Mouse (Mus musculus) erythroblast, adult 5-6 weeks (primary cell): ENCODE measurements at regions not wholly inside any gene's neighbourhood (a gene's known extent, or its start where the extent isn't known, plus 50 kb on each side); places are given as distances from the start of the nearest gene placed in this dataset.

Source experiments
- ATAC-seq: replicated peaks from 2 replicates; pipeline ENCODE4 v1.8.0; 2016; ENCODE audit warnings: moderate number of reproducible peaks, mild to moderate bottlenecking, moderate TSS enrichment, inconsistent platforms; ENCODE audit not compliant: poor library complexity, low FRiP score, severe bottlenecking

DNA sequence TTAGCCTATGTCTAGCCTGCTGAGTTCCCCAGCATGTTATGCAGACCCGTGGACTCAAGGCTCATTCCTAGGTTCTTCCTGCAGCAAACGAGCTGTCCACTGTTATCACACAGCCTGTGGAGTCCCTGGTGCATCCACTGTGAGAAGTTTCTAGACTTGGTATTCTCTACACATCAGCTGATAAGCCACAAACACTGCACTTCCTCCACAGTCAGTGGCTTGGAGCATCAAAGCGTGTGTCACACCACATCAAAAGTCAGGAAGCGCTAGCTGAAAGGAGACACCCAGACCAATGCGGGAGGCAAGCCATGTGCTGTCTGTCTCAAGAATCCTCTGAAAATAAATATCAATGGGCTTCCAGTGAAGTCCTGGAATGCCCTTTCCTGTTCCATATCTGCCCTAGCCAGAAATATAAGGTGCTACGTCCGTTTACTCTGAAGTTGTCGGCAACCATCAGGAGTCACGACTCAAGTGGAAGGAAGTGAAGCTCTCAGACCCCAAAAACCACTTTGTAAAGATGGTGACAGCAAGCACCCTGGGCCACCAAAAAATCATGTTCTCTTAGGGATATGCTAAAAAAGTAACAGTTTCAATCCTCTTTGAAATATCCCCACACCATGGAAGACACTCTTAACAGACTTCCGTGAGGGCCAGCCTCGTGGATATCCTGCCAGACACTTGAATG lies 227.7 kb downstream of the Adgrl2 start:
- ATAC-seq: no peak

DNA sequence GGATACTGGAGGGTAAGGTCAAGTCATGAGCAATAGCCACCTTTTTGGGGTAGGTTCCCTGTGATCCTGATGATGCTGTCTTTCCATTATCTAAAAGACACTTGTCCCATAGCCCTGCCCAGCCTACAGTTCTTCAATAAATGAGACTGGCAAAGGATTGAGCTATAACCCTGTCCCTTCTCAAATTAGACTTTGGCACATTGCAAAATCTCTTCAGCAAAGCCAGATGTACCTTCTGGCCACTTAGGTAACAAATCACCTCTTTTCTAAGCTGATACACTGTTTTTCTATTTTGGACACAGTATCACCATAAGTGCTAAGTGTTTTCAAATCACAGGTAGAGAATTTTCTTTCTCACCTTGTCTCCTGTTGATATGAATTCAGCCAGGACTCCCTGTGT lies 228.8 kb downstream of the Adgrl2 start:
- ATAC-seq: no peak

DNA sequence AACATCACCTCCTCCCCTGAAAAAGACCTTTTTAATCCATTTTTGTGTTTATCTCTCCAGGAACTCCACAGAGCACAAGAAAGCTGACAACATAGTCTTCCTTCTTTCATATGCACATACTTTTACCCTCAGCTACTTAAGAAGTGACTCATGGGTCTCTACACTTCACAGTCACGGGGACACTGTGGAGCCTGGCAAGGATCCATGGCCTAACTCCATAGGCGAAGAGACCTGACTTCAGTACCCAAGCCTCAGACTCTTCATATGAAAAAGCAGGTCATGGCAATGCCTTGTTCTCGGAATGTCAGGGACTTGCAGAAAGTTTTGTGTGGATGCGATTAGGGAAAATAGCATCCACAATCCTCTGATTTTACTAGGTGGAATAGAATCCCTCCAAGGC lies 230.9 kb downstream of the Adgrl2 start:
- ATAC-seq: no peak

DNA sequence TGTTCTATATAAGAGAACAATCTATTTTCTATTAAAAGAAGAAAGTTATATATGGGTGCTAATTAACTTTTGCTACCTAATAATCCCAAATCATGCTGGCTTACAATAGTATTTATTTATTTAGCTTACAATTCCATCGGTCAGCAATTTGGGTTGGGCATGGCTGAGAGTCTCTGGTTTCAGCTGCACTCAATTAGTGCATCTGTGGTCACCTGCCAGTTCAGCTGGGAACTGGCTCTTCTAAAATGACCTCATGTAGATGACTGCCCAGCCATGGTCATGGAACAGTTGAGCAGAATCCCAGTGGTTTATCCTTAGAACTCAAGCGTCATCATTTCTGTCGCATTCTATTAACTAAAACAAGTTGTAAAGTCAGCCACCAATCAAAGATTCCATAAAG lies 244.1 kb downstream of the Adgrl2 start:
- no peak for ATAC-seq

DNA sequence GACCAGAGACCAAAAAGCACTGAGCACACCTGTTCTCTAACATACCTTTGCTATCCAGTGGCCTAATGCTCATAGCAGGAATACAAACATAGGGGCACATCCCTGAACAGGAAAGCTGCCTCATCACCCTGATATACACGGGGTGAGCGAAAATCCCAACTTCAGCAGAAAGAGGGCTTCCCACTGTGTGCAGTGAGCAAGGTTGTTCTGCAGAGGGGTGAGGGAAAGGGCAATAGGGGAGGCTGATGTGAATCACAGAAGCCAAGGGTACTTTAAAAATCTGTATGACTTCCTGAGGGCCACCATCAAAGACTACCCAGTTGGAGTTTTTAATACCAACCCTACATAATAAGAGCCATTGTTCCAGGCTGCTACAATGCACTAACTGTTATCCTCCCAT lies 245.7 kb downstream of the Adgrl2 start:
- no peak for ATAC-seq

DNA sequence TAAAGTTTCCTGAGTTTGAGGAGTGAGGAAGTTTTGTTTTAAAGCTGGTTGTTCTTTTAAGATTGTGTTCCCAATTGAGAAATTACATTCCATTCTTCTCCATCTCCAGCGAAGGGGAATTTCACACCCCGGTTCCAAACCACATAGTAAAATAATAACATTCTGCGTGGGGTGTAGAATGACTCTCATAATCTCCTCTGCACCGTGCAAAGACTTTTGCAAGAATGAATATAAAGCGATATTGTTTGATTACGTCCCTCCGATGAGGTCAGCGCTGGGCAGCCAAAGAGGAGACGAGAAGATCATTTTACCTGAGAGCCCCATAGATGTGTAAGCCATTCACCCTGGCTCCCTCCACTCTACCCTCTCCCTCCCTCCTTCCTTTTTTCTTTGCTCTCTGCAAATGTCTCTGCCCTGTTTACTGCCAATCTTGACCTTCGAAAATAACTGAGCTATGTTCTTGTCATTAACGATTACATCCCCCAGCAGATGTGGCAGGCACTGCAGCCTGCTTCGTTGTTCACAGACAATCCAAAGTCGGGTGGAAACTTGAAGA lies 256.1 kb downstream of the Adgrl2 start:
- ATAC-seq: no peak

DNA sequence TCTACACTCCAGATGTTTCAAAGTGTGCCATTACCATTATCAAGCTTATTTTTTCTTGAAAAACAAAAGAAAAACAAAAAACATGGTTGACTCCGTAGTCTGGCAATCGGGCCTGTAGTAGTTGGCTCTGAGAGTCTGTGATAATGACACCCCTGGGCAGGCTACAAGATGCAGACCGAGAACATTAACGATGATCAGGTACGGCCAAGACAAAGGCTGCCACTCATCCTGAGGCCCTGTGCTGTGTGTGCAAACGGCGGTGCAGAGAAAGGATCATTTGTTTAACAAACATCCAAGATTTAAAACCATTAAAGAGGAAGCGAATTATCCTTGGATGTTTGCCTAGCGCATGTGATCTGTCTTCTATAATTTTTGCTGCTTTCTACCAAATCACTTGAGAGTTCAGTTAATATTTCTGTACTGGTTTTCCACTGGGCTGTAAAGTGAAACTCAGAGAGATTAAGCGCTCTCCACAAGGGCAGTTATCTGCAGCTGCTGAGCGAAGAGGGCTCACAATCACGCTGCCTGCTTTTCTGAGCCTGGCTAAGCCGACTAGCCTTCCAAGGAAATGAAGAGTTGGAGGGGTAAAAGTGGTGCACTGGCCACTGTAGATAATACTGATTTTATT lies 257.0 kb downstream of the Adgrl2 start:
- no peak for ATAC-seq

DNA sequence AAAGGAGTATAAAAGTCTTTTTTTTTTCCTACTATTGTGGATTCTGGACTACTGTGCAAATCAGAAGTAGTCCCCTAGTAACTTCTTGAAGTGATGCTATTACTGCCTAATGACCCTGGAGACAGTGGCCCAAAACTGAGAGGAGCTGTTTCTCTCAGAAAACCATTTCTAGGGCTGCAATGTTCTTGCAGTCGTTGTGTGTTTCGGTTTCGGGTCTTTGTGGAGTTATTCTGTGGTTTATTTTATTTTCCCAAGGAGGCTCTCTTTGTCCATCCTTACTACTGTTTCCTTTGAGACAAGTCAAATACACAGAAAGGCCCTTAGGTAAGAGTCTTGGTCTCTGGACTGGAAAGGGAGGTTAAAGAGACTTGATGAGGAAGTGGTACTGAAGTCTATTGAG lies 258.9 kb downstream of the Adgrl2 start:
- ATAC-seq: no peak

DNA sequence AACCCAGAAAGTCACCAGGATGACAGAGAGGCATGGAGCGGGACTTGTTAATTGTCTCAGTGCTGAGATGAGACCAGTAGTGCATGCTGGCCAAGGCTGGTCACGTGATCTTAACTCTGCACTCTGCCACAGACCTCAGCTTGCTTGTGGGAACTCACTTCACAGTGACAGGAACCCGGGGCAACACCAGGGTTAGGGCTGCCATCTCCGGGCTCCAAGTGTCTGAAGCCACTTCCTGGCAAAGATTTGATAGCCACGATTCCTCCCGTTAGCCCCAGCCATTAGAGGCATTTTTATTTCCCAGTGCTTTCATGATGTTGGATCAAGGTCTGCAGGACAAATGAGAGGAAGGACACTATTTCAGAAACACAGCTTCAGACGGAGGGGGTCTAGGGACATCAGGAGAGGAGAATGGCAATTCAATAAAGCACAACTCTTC lies 261.1 kb downstream of the Adgrl2 start:
- no peak for ATAC-seq

DNA sequence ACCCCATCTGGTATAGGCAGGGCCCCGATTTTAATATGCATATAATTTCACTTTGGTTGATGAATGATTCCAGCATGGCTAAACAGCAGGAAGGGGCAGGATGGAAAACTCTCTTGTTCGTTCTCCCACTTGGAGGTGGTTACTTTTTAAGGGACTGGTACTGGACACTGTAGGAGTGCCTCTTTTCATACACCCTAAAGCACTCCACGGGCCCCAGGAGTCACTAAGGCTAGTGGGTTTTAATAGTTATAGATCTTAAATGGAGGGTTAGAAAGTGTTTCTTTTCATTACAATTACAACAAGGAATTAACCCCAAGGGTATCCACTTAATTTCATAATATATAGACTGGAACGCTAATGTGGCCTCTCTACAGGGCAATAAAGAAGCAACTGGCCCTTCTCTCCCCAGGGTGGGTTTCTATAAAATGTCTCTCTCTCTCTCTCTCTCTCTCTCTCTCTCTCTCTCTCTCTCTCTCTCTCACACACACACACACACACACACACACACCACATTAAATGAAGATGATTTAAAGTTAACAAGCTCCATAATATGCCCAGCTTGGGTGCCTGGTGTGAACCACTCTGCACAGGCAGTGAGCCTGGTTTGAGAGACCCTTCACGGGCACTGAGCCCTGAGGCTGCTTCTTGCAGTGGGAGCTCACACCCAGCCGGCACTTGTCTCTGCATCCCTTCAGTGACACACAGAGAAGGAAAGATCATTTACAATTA lies 261.7 kb downstream of the Adgrl2 start:
- ATAC-seq: no peak

DNA sequence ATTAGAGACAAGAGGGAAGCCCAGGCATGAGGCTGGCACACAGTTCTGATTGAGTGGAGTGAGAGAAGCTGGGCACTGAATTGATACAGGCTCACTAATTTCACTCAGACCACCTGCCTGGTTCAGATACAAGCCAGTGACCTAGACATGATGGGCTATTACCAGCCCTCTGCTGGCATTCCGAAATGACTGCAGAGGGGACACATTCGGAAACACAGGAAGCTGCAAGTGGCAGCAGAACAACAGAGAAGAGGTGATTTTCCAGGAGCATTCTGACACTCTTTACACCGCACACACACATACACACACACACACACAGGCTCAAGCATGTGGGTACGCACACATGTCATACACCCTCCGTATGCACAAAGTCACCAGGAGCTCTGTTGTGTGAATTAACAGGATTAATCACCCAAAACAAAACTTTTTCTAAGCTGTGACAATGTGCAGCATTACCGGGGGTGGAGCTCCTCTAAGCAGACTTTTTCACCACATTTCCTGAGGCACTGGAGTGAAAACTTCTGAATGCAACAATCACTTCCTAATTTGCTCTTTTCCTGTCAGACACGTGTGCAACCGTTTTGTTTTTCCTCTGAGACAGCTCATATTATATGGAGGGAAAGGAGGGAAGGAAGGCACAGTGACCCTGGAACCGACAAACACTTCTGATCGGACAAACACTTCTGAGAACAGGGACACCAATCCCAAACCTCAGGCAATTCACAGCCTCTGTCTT lies 263.6 kb downstream of the Adgrl2 start:
- no peak for ATAC-seq

DNA sequence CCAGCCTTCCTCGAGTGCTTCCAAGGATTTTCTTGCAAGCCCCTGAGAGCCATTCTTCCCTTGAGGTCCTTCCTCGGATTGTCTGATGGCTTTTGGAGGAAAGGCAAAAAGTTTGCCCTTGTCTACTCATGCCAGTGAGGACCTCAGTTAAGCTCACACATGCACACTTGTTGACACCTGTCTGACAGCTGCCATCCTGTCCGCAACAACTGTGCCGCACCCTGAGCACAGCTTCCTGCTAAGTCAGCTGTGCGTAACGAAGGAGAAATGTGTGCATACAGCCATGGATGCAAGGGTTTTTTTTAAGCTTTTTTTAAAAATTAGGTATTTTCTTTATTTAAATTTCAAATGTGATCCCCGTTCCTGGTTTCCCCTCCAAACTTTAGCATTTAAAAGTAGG lies 293.8 kb downstream of the Adgrl2 start:
- no peak for ATAC-seq

DNA sequence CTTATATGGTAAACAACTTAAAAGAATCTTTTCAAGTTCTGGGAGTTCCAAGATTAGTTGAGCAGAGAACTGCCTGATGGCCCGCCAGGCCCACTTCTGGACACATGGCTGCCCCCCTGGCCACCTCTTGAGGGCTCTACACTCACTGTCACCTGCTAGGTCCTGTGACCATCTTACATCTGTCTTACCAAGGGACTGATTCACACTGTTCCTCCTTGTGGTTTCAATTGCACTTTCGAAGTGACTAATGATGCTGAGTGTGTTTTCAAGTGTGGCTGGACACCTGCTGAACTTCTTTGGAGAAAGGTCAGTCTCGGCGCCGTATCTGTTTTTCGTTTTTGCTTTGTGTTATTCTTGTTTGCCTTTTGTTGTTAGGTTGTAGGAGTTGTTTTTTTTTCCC lies 294.9 kb downstream of the Adgrl2 start:
- ATAC-seq: no peak

DNA sequence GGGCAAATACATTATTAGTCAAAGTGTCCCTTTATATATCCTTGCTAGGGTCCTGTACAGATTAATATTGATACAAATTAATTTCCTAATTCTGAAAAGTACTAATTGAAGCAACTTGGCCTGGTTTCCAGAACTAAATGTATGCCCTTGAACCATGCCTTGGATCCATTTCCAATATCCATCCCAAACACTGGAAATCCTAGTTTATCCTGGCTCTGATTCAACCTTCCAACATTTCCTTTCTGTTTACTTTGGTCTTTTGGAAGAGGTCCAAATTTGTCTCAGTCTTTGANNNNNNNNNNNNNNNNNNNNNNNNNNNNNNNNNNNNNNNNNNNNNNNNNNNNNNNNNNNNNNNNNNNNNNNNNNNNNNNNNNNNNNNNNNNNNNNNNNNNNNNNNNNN lies 307.2 kb downstream of the Adgrl2 start:
- ATAC-seq: no peak

DNA sequence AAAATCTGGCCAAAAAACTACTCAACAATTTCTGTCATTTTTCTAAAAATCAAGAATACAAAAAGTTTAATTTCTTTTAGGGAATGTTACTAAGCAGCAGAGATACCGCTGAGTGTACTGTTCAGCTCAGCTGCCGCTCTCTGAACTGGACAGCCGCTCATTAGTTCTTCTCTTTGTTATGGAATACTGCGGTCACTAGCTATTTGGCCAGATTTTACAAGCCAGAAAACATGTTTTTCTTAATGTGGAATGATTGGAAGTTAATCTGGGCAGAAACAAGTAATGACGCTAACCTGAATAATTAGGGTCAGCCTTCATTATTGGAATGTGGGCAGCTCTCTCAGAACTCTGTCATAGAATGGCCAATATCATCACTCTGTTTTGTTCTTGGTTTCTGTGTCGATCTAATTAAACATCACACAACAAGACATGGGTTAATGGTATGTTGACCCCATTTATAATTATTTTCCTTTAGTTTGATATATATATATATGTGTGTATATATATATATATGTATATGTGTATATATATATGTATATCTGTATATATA lies 307.8 kb downstream of the Adgrl2 start:
- ATAC-seq: no peak

DNA sequence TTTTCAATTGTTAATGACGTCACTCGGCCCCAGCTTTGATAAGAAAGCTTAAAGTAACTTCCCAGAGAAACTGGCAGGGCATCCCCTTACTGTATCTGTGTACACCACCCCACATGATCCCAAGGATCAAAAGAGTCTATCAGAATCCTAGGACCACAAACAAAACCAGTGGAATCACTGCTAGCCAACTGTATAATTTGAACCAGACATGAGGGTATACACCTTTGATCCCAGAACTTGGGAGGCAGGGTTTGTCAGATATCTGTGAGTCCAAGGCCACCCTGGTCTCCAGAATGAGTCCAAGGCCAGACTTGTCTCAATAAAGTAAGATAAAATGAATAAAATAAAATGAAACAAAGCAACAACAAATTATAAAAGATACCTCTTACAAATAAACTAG lies 309.2 kb downstream of the Adgrl2 start:
- ATAC-seq: no peak

DNA sequence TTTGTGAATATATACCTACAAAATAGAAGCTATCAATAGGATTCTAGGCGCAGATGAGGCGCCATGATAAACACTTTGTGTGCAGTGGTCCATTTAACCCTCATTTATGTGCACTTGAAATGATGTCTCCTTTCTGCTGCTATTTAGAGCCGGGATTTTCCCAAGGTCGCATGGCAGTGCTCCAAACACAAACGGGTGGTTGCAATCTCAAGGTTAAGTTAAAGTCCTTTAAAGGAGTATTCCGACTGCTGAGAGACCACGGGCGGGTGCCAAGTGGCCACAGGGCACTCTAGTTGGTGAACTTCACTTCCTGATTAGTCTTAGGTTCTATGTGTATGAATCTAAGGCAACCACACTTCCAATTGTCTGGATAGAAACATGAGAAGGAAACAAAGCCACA lies 309.6 kb downstream of the Adgrl2 start:
- no peak for ATAC-seq

DNA sequence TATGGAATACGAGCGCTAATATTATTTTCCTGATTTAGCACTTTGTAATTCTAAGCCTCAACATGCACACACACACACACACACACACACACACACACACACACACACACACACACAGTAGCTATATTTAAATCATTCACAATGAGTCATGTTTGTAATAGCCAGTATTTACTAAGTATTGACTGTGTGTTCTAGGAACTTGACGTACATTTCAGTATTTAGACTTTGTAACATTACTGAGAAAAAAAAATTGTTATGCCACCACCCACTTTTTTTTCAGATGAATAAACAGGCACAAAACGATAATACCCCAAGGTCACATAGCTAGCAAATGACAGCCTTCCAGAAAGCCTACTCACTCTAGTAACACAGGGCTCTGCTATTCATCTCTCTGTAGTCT lies 310.3 kb downstream of the Adgrl2 start:
- ATAC-seq: no peak

DNA sequence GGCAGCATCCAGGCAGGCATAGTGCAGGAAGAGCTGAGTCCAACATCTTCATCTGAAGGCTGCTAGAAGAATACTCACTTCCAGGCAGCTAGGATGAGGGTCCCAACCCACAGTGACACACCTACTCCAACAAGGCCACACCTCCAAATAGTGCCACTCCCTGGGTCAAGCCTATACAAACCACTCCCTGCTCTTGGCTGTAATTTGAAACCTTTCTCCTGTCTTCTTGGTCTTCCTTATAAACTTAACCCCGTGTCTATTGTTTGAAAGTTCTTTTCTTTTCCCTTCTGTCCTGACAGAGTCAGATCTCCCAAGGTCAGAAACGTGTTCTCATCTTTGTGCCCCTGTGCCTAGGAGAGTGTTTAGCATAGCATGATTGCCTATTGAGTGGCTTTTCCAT lies 311.2 kb downstream of the Adgrl2 start:
- ATAC-seq: no peak

DNA sequence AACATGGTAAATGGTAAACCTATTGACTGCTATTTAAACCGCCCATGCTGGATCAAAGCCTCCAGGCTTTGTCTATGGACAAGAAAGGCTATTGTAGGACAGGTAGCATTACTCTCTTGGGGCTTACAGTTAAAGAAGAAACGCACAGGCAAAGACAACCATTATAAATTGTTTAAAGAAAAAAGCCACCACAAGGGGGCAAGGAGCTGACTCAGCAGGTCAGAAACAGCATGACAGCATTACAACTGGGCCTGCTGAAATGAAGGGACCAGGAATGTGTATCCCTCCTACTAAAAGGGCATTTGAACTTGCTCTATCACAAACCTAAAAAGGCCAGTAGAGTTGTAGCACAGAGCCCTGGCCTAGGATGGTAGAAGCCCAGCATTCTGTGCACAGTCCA lies 314.3 kb downstream of the Adgrl2 start:
- ATAC-seq: no peak
